Mouse (Mus musculus) spleen, adult 10 weeks (tissue): ENCODE measurements around the gene Rbm18. TPM values are rescaled to one million over a fixed set of nuclear protein-coding genes. Genes with fewer than 3 reads are reported as not detected.

Source experiments
- polyA plus RNA-seq: library from polyadenylated mRNA; stranded (reverse); fragments of 350-450 nt; fragmentation: Illumina TruSeq; extraction: RNeasy Lipid Tissue Mini Kit (QIAGEN cat#74804); gene quantifications from one replicate; pipeline ENCODE4 v1.2.3, GENCODE M21; 2015; ENCODE audit warnings: low replicate concordance; ENCODE audit not compliant: insufficient read depth

The Rbm18 gene
- 41.3 TPM for polyA plus RNA-seq

DNA sequence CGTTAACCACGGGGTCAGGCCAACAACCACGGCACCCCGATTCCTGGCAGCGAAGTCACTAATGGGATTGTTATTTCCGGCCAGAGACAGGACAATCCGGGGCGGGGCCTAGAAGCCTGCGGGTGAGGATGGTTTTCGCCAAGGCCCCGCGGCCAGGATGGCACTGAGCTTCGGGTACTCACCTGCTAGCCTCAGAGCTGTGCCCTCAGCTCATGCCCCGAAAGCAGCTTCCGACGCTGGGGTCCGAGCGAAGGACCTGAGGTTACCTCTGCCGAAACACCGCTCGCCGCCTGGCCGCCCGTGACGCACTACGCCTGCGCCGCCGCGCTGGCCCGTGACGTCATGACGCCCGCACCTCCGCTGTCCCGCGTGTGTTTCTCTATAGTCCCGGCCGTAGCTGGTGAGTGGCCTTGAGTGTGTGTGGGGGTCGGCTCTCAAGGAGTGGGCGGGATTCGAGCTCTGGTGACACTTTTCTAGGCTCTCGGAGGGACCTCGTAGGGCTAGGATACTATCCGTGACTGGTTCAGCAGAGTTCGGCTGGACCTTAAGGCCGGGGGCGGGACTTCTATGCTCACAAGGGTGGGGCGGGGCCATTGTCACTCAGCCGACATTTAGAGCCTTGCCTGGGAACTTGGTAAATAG is at the start of gene Rbm18, which contains the start of gene Mrrf:
Gene Rbm18 (minus strand): TSS at position 474 of the 642 bp plus-strand sequence.
Gene Mrrf (plus strand): TSS at position 90 of the 642 bp plus-strand sequence.

DNA sequence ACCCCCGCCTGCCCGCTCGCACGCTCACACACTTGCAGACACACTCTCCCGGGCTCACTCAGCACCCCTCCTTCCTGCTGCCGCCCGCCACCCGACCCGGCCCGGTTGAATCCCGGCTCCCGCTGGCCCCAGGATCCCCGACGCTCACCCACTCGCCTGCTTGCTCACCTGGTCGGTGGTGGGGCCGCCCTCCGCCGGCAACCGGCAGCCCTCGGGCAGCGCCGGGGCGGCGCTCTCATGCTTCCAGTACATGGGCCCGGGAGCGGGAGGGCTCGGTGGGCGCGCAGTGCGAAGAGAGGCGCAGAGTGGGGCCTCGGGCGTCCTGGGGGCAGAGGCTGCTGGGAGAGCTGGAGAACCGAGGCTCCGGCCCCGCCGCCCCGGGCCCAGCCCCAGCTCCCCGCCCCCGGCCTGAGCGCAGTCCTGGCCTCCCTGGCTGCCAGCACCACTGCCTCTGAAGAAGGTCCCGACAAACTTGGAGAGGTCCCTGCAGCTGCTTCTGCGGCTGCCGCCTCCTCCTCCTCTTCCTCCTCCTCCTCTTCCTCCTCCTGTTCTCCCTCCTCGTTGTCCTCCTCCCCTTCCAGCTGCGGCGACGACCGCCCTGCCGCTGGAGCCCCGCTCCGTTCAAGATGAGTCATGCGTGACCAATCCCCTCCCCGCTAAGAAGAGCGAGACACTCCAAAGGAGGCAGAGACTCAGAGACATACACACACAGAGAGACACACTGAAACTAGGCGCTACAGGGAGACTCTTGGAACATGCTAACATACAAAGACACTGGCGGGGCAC is 31.4 kb downstream of the Rbm18 start, which contains the start of gene Lhx6:
Gene Lhx6 (minus strand): TSS at position 453 of the 786 bp plus-strand sequence.

Other genes starting within 250 kb of the Rbm18 start
- gene Ttll11, start 156.9 kb downstream of the Rbm18 start, polyA plus RNA-seq = 0.84 TPM
- gene Ndufa8, start 87.4 kb downstream of the Rbm18 start, polyA plus RNA-seq = 33.4 TPM
- not detected for gene Morn5, start 87.3 kb downstream of the Rbm18 start, polyA plus RNA-seq
- gene Lhx6, start 31.4 kb downstream of the Rbm18 start, polyA plus RNA-seq = 0.58 TPM
- gene Mrrf, start 384 bp downstream of the Rbm18 start, polyA plus RNA-seq = 13.5 TPM
- gene Ptgs1, start 93.7 kb upstream of the Rbm18 start, polyA plus RNA-seq = 36.1 TPM
- not detected for gene Olfr338, start 236.7 kb upstream of the Rbm18 start, polyA plus RNA-seq